Mouse (Mus musculus): ENCODE results near the gene Atn1. TPM values are rescaled to one million over a fixed set of nuclear protein-coding genes. Genes with fewer than 3 reads are reported as not detected.

Atn1 gene
- total RNA-seq, 2 experiments from 2014 or later = 78.4 to 80.2 TPM

DNA sequence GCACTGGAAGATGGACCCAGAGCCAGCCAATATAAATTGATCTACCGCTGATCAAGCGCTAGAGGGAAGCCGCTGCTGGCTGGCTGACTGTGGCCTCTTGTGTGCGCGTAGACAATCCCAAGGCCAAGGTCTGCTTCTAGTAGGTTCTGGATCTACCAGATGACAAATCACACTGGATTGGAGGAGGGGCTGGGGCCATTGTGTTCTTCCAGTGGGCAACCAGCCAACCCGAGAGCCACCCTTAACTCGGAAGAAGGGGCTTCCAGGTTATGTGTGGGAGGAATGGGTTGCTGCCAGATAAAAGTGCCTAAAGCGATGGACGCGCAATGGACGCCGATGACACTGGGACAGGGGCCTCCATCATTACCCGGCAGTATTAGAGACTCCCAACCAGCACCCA, 38.4 kb downstream of the Atn1 start:
- DNase-seq (ENCODE audit: low spot score in 2 of 2) = no peak

GRCm38 (mm10) chr6:124716864-124717490, 39.3 kb downstream of the Atn1 start:
- DNase-seq (ENCODE audit: low spot score in 2 of 2) = peak in 1 of 2 experiments; percentile 57

DNA sequence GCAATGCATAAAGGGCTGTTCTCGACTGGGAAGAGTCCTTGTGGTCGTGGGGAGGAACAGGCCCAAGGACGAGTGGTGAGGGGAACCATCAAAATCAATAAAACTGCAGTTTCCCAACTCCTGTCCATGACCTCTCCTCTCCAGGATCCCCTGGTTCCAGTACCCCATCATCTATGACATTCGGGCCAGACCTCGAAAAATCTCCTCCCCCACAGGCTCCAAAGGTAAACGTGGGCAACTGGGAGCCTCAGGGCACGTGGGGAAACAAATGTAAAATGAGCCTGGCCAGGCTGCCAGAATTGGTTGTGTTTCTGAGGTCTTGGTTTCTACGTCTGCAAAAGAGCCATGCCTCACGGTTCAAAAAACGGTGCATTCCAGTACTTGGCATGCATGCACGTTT, 43.4 kb downstream of the Atn1 start:
- no peak for DNase-seq (ENCODE audit: low spot score in 2 of 2)

DNA sequence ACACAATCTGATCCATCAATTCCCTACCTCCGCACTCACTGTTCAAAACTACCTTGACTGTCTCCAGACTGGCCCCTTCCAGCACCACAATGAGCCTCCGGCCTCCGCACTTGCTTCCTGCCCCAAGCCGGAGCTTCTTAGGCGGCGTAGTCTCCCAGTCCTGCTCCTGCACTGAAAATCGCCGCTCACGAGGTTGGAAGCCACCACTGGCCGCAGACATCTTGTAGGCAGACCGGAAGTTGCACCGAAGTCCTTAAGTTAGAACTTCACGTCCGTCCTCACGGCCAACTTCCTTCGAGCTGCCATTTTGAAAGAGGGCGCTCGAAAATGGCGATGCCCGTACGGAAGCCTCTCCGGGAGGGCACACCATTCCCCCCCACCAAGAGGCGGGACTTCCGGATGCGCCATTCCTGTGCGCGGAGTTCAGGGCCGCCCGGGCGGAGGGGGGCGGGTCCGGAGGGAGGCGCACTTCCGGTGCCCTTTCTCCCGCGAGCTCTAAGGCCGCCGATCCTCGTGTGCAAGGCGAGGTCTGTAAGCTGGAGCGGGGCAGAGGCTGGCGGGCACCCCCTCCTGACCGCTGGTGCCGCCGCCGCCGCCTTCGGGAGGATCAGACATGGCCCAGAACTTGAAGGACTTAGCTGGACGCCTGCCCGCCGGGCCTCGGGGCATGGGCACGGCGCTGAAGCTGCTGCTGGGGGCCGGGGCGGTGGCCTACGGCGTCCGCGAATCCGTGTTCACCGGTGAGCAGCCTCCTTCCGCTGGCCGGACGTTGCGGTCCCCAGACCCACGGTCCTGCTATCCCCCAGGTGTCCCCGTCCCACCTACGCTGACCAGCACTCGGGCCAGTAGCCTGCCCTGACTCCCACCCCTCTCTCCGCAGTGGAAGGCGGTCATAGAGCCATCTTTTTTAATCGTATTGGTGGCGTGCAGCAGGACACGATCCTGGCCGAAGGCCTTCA, 44.2 kb downstream of the Atn1 start, which contains the start of the genes Emg1 and Phb2:
Gene Emg1 (minus strand): TSS at position 355 of the 959 bp plus-strand sequence.
Gene Phb2 (plus strand): TSS at position 513 of the 959 bp plus-strand sequence.
- DNase-seq (ENCODE audit: low spot score in 2 of 2) = peak; percentile 98 to 99

DNA sequence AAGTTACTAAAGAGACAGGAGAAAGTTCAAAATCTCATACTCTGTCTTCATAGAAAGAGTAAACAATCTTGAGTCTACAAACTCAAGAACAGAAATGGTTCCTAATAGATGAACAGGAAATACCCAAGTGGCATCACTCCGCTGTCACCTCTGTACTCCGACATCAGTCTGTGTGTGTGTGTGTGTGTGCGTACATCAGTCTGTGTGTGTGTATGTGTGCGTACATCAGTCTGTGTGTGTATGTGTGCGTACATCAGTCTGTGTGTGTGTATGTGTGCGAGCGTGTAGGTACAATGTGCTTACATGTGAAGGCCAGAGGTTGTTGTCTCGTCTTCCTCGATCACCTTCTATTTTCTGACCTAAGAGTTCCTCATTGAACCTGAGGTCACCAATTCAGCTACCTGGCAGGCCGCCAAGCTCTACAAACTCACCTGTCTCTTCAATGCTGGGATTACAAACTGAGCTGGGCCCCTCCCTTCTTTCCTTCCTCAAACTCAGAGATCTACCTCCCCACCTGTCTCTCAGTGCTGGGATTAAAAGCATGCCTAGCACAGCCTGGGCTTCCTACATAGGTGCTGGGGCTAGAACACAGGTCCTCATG, 47.9 kb downstream of the Atn1 start:
- DNase-seq (ENCODE audit: low spot score in 2 of 2) = no peak

DNA sequence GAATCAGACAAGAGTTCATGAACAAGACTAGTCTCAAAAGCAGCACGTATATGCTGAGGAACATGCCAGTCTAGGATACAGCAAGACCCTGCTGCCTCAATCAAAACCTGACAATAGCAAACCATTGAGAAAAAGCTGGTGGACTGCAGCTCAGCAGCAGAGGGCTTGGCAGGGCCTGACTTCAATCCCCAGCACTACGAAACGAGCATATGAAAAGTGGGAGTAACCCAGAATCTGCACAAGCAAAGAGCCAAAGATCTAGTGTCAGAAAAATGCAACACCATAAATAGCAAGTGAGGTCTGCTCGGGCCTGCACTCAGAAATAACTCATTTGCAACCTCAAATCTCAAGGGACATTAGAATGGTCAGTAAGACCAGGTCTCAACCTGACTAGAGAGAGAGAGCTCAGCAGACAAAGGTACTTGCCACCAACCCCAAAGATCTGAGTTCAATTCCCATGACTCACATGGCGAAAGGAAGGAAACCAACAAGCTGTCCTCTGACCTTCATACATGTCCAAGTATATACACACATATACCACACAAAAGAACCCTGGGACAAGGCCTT, 50.2 kb downstream of the Atn1 start:
- no peak for DNase-seq (ENCODE audit: low spot score in 2 of 2)

DNA sequence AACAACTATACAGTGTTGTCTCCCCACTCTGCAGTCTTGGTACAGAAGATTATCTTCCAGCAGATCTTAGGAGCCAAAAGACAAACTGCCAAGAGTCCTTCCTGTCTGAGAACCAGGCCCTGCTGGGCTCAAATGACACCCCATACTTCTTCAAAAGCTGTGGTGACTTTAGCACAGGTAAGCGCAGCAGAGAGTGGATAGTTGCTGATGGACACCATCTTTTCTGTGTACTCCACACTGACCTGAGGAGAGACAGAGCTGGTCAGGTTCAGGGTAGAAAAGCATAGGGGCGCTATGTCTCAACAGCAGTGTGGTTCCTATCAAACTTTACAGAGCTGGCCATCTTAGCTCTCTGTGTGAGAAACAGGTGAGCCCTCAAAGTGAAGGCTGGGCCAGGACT, 51.9 kb downstream of the Atn1 start:
- DNase-seq (ENCODE audit: low spot score in 2 of 2) = no peak

DNA sequence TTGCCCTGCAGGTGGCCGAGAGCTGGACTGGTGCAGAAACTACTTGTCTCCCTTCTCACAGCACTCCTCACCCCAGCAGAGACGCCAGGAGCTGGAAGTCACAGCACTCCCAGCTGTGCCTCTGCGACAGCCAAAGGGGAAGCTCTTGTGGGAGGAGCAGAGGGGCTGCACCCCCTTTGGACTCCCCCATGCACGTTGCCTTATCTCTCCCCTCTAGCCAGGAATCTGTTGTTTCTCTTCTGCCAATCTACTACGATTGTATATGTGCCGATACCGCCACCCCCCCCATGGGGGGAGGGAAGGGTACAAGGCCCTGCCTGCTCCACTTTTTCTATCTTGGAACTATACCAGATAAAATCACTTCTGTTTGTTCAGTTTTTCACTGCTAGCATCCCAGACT, 52.5 kb downstream of the Atn1 start:
- DNase-seq (ENCODE audit: low spot score in 2 of 2) = no peak

GRCm38 (mm10) chr6:124702784-124703103, 53.6 kb downstream of the Atn1 start:
- peak; percentile 57 to 65 for DNase-seq (ENCODE audit: low spot score in 2 of 2)

GRCm38 (mm10) chr6:124702102-124702783, 54.1 kb downstream of the Atn1 start:
- no peak for DNase-seq (ENCODE audit: low spot score in 2 of 2)

DNA sequence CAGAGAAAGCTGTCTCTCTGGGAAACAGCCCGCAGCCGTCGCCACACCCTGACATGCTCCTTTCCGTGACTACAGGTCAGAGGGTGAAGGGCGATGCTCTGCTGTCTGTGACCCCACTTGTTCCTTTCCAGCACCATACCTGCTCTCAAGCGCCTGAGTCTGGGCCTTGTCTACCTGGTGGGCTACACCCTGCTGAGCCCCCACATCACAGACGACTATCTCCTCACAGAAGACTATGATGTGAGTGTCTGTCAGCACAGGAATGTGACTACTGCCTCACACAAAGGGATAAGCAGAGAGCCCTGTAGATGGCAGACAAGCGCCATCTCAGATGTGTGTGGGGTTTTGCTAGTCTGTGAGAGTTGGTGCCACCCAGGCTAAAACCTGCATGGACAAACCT, 55.0 kb downstream of the Atn1 start:
- DNase-seq (ENCODE audit: low spot score in 2 of 2) = no peak

DNA sequence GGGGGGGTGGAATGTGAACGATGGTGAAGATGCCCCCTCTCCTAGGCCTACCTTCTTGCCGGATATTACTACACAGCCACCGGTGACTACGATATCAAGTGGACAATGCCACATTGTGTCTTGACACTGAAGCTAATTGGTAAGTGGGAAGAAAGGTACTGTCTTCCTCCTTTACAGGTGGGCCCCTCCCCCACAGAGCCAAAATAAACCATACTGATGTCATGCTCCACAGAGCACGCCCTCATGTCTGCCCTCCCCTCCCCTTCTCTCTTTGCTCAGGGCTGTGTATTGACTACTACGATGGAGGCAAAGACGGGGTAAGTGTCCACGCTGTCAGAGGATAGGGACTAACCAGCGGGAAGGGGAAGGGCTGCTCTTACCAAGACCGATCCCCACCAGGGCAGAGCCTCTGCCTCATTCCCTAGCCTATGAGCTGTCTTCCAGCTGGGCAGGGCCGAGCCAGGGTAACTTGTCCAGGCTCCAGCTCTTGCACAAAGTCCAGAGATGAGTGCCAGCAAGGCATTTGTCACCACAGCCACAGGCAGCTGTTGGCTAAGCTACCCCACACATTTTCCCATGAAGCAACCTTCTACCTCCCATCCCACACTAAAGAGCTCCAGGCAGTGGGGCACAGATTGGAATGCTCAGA, 56.2 kb downstream of the Atn1 start:
- peak; percentile 51 to 57 for DNase-seq (ENCODE audit: low spot score in 2 of 2)

DNA sequence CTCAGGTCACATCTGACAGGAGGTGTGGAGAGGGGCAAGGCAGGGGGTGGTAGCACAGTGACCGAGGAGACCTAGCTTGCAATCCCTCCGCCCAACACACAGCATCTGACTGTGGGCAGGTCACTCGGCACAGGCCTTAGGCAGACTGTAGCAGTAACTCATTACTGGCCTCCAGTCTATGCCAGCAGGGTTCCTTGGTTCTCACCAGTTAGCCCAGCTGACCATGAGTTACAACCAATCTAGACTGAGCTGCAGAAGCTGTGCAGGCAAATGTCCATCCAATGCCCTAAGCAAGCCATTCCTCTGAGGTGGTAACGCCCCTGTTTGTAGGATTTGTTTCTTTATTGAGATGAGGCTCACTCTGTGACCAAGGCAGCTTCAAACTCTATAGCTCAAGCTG, 57.0 kb downstream of the Atn1 start:
- DNase-seq (ENCODE audit: low spot score in 2 of 2) = no peak

- no peak for DNase-seq (ENCODE audit: low spot score in 2 of 2)
These were observed 57.6 kb downstream of the Atn1 start for GRCm38 (mm10) chr6:124698751-124699150.

DNA sequence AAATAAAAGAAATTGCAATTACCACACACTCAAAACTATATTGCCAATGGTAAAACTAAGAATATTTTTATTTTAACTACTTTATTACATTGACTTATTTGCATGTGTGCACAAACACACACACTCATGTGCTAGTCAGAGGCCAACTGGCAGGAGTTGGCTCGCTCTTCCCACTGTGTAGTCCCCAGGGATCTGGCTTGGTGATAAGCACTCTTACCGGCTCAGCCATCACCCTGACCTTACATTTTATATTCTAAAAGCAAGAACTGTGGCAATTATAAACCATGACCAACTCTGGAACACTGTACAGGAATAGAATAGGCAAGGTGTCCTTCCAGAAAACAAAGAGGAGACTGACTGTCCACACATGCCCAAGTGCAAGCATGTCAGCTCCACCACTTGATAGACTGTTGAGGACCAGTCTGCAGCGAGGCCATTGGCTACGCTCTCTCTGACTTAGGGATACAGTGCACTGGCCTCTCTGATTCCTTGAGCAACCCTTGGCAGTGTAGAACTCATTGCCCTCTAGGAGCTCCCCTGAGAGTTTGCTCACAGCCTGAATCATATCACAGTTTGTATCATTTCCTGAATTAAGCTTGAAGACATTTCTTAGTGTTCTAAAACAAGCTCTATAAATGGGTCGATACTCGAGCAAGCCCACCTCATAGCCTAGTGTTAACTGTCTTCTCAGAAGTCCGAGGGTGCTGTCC, 59.7 kb downstream of the Atn1 start:
- no peak for DNase-seq (ENCODE audit: low spot score in 2 of 2)

DNA sequence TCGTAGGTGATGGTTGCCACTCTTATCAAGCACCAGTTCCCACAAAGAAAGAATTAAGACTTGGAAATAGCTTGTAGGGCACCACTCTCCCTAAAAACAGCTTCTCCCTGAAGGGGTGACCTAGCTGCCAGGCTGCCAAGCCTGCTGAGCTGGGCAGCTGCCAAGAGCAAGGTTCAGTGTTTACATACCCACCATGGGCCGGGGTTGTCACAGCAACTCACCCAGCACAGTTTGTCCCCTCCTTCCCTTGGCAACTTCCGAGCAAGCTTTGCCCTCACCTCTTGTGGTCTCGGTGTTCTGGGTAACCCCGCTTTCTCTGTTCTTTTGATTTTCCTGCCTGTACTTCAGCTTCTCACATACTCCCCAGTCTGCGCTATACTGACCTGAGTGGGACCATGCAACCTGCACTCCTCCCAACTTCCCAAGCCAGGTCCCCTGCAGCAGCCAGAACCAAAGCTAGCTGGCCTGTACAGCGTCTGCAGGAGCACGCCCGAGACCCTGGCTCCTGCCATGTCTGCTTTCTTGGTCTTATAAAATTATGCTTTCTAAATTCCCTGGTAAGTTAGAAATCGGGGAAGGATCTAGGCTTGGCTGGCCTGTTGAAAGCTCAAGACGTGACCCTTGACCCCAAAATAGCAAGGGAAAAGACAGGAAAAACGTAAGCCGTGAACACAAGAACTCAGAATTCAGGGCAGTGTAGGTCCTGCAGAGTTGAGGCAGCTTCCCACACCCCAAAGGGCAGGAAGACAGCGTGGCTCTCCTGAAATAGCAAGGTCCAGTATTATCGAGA, 62.0 kb downstream of the Atn1 start:
- peak in 1 of 2 experiments; percentile 52 for DNase-seq (ENCODE audit: low spot score in 2 of 2)

DNA sequence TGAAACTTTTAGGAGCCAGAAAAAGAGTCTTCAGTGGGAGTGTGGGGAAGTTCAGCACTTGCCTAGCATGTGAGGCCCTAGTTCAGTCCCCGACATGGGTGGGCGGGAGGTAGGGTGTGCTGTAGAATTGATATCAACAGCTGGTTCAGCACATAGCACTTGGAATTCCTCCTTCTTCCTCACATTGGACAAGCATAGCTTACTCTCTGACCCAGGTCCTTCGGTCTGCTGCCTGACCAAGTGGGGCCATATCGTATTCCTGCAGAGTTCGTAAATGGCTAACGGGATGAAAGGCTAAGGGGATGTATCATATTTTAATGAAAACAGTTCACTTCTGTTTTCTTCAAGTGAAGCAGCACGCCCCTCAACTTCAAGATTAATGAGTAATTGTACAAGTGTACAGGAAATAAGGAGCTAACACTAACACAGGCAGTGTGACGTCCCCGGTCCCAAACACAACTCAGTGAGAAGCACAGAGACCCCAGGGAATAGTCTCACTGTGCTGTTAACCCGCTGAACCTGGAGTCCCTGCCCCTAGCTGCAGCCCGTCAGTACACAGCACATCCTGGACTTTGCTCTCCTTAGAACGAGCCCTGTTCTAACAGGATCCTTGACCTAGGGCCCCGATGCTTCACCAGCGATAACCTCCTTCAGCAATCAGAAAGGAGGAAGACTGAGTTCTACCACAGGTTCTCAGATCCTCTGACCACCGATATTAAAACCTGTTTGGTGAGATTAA, 62.9 kb downstream of the Atn1 start:
- no peak for DNase-seq (ENCODE audit: low spot score in 2 of 2)

Data from adrenal gland, adult 18-20 months (tissue).